Mouse (Mus musculus) hindlimb bud, embryonic 11.5 days (tissue): ENCODE results near the gene Ypel2.

Experiments used
- DNase-seq: peaks from one replicate; pipeline ENCODE4 v3.0.0-alpha.2; 2012; ENCODE audit warnings: low read depth, low spot score; ENCODE audit errors: extremely low spot score

Gene Ypel2

GRCm38 (mm10) chr11:86936938-86937337 is 56.6 kb downstream of the Ypel2 start:
- no peak for DNase-seq

- DNase-seq: no peak
These were observed 58.6 kb downstream of the Ypel2 start for GRCm38 (mm10) chr11:86934895-86935294.

DNA sequence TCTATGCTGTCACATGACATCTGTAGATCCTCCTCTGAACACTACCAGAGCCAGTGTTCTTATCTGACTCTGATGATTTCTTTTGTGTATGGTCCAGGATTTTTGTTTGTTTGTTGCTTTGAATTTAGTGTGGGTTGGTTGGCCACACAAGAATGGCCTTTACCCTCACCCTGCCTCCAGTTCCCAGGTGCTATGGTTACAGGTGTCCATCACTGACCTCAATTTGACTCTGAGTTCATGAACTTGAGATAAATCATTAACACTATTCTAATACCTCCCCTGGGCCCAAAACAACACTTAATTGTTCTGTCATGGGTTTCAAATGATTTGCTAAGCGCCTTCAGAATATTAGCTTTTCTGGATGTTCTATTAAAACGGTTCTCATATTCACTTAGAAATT is 61.3 kb downstream of the Ypel2 start:
- no peak for DNase-seq

GRCm38 (mm10) chr11:86930636-86931180 is 62.8 kb downstream of the Ypel2 start:
- DNase-seq: no peak

GRCm38 (mm10) chr11:86929985-86930384 is 63.5 kb downstream of the Ypel2 start:
- DNase-seq: no peak

DNA sequence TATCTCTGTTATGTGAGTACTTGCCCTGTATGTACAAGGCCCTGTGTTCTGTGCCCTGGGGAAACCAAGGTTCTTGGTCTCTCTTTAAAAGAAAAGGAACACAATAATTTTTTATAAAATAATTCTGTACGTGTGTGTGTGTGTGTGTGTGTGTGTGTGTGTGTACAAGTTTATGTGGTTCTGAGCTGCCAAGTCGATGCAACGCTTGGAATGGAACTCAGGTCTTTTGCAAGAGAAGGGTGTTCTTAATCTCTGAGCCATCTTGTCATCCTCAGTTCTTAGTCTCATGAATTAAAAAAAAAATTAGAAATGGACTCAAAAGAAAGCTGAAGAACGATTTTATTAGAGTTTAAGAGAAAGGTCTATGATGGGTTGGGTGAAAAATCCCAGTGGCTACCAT is 64.0 kb downstream of the Ypel2 start:
- DNase-seq: no peak

GRCm38 (mm10) chr11:86925085-86925638 is 68.3 kb downstream of the Ypel2 start:
- DNase-seq: no peak

DNA sequence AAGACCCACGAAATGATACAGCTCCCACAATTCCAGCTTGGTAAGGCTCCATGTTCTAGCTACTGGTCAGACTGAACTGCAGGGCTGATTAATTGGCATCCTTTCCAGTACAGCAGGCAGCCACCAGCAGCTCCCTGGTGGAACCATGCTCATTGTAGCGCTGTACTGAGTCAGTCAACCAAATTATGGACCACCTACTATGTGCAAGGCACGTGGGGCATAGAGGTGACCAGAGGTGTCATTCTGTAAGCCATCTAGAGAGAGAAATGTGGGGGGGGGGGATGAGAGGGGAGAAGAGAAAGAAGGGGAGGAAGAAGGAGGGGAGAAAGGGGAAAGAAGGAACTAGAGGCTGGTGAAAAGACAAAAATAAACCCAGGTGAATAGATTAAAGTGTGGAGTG is 68.9 kb downstream of the Ypel2 start:
- DNase-seq: no peak

DNA sequence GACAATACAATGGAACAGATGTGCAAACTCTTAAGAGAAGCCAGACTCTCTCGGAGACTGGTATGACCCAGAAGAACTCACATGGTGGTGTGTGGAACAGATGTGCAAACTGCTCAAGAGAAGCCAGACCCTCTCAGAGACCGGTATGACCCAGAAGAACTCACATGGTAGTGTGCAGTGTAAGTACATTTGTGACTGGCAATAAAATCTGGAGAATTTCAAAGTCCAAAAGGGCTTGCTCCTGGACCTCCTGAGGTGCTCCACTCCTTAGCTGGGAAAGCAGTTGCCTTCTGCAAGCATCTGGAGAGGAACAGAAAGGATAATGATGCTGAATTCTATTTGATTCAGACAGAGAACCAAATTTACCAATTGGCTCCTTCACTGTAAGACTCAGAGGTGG is 69.9 kb downstream of the Ypel2 start:
- no peak for DNase-seq

DNA sequence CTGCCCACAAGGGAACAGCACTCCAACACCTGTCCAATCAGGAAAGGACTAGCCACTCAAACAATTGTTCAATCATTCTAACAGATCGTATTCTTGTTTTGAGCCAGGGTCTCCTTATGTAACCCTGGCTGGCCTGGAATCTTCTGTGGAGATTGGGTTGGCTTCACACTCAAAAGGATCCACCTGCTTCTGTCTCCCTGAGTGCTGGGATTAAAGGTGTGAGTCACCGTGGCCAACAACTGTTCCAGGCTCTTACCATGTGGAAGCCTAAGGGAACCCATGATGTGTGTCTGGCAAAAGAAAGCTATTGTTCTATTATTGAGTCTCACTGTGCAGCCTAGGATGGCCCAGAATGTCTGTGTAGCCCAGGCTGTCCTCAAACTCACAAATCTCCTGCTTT is 71.5 kb downstream of the Ypel2 start:
- DNase-seq: no peak

- DNase-seq: no peak
These were observed 72.2 kb downstream of the Ypel2 start for GRCm38 (mm10) chr11:86921335-86921734.

DNA sequence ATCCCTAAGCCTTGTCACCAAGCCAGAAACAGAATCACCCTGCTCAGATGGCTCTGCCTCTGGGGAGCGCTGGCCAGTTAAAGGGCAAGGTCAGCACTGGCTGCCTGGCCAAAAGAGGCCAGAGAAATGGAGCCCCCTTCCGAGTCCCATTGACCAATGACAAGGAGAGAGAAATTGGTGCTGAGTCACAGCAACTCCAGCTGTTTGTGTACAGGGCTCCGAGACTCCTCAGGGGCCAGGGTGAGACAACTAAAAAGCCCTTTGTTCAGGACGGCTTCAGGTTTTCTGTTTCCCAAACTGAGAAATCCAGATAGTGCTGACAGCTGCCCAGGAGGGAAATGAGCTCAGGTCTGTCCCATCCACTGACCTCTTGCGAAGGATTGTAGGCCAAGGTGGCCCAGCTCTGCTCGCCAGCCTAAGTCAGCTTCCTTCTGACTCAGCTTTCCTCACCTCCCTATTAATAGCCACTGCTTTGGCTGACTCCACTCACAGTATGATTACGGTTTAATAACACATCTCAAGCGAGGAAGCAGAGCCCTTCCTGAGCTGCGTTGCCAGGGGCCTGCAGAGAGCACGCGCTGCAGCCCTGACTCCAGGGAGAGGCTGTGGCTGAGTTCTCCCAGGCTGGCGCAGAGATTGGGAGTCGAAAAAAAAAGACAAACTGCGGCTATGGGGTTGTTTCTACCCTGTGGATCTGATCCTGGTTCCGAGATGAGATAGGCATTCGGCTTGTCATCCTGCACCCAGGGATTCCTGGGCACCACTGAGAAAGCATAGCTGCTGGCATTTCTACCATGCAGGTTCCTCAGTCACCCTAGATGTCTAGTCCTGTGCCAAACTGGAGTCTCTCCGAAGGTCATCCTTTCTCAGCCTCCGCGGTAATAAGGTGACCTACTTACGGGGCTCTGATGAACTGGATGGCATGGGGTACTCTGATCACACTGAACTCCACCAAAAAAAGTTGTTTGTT is 73.1 kb downstream of the Ypel2 start:
- DNase-seq: no peak

DNA sequence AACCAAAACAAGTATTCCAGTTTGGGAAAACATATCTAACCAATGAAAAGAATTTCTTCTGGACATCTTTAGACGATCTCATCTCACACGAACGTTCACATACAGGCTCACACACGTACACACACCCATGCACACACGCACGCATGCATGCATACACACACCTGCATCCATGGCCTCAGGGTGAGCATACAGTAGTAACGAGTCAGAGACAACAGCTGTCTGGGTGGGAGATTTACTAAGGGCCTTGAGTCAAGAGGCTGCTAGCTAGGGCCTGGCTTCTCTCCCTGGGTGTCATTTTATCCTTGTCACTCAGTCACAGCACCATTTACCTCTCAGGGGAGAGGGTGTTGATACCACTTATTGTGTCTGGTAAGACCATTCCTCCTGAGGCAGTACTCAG is 74.0 kb downstream of the Ypel2 start:
- no peak for DNase-seq

DNA sequence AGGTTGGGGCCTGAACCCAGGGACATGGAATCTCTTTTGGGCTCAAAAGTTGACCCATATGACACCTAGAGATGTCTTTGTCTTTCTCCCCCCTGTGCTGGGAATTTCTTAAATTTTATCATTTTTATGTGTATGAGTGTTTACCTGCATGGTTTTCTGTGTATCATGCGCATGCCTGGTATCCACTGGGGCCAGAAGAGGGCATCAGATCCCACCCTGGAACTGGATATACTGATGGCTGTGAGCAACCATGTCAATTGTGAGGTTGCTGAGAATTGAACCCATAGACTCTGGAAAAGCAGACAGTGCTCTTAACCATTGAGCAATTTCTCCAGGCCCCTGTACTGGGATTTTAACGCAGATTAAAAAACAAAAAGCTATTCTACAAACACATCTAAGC is 76.0 kb downstream of the Ypel2 start:
- no peak for DNase-seq

DNA sequence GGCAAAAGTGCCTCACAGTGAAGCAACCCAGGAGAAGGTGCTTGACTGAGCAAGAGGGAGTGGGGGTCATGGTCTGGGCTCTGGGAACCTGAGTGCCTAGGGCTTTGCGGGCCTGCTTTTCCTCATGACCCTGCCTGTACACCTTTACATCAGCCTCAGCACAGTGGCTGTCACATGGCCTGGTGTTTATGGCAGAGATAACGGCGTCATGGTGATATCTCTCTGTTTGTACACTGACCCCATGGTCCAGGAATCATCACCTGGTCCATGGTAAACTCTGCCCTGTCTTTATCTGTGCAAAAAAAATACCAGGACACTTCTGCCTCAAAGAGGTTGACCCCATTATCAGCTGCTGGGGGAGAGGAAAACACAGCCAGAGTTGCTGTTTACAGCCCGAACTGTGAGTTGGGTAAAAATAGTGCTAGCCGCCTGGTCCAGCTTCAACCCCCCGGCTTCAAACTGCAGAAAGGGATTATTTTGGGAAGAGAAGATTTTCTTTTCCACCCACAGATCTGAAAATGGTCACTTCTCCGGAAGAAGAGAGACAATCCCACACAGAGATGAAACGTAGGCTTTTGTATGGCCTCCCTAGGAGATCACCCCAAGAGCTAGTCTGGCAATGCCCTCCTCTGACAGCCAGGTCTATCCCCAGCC is 76.8 kb downstream of the Ypel2 start:
- no peak for DNase-seq

- DNase-seq: no peak
These were observed 79.2 kb downstream of the Ypel2 start for GRCm38 (mm10) chr11:86914329-86914728.

GRCm38 (mm10) chr11:86910244-86910643 is 83.3 kb downstream of the Ypel2 start:
- DNase-seq: no peak

GRCm38 (mm10) chr11:86909028-86909427 is 84.5 kb downstream of the Ypel2 start:
- no peak for DNase-seq

DNA sequence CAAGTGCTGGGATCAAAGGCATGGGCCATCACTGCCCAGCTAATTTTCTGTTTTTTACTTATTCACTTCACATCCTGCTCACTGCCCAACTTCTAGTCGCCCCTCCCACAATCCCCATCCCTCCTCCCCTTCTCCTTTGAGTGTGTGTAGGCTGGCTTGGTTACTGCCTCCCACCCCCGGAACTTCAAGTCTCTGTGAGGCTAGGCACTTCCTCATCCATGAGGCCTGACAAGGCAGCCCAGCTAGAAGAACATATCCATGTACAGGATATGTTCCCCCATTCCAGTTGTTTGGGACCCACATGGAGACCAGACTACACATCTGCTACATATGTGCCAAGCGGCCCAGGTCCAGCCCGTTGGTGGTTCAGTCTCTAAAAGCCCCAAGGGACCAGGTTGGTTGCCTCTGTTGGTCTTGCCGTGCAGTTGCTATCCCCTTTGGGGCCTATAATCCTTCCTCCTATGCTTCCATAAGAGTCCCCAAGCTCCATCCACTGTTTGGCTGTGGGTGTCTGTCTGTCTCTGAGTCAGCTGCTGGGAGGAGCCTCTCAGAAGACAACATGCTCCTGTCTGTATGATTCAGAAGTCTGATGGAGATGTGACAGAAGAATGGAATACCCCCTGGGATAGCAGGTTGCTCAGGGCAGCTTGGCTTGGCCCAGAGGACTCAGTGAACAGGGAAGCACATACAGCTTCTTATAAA is 85.5 kb downstream of the Ypel2 start:
- DNase-seq: no peak

GRCm38 (mm10) chr11:86906767-86907662 is 86.5 kb downstream of the Ypel2 start:
- no peak for DNase-seq
